Mouse (Mus musculus) heart, postnatal 0 days (tissue): ENCODE measurements around the gene Anapc1.

ENCODE experiments used
- CTCF ChIP-seq: IDR thresholded peaks from 2 replicates; pipeline ENCODE4 v1.5.1; 2016; ENCODE audit warnings: antibody characterized with exemption, control low read depth, low read depth
- EP300 ChIP-seq: IDR thresholded peaks from 2 replicates; pipeline ENCODE4 v1.6.1; 2016; ENCODE audit warnings: antibody characterized with exemption, low read depth

DNA sequence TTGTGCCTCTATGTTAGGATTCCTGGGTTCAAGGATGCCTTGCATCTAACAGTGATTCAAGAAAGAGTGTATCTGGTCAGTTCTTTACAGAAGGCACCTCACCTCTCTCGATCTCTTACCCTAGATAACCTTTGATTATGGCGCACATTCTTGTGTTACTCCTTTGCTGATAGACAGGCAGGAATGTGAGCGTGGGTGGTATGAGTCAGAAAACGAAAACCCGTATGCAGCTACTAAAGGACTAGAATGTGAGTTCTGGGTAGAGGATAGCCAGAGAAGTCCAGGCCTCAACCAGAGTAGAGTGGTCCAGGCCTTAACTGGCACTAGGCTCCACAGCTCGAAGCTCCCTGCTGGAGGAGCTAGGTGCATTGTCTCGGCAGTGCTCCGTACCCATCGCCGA lies 5.6 kb upstream of the Anapc1 start:
- TF ChIP-seq EP300 (no peak), CTCF (no peak)
